Mouse (Mus musculus) embryo, embryonic 11.5 days (tissue): ENCODE data around the gene Snx9.

Experiments used
- DNase-seq: peaks from one replicate; pipeline ENCODE4 v3.0.0-alpha.2; 2012; ENCODE audit warnings: low read depth, low spot score

Snx9 gene

DNA sequence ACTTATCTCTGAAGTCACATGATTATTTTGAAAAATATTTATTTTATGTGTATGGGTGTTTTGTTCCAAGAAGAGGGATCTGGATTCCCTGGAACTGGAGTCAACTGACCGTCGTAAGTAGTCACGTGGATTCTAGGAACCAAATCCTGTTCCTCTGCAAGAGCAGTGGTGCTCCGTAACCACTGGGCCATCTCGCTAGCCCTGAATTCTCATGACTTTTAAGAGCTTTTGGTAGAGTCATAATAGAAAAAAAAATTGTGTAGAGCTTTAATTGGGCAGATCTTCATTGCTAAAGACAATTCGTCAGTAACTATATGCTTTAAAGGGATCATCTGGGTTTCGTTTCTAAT is 2.5 kb downstream of the Snx9 start:
- DNase-seq, result no peak

DNA sequence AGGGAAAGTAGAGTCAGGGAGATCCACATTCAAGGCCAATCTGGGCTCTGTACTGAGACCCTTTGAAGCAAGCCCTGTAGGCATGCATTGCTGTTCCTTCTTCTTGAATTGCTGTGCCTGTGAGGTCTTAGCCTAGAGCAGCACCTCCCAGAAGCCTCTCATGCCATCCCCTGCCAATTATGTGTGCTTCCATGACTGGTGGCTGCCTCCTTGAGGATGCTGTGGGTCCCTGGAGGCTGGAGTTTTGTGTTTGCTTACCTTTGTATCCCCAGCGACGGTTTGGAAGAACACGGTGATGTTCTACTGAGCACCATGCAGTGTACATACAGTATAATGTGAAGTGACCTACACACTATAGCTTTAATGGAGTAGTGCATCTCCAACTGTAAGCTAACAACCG is 4.2 kb downstream of the Snx9 start:
- DNase-seq, result no peak

DNA sequence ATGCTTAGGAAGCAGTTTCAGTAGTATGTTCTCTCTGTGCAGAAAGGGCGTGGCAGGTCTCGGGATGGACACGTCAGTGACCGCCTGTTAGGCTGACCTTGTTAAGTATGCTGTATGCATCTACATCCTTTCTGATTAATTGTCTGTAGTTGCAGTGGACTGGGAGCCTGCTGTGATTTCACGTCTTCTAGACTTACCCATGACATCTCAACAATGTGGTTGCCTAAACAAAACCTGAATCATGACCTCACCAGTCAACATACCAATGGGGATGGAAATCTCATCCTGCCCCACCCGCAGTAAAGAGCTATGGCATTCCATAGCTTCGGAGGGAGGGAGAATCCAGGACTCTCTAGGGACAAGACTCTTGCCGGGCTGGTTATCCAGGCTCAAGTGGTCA is 5.0 kb downstream of the Snx9 start:
- DNase-seq, result no peak

DNA sequence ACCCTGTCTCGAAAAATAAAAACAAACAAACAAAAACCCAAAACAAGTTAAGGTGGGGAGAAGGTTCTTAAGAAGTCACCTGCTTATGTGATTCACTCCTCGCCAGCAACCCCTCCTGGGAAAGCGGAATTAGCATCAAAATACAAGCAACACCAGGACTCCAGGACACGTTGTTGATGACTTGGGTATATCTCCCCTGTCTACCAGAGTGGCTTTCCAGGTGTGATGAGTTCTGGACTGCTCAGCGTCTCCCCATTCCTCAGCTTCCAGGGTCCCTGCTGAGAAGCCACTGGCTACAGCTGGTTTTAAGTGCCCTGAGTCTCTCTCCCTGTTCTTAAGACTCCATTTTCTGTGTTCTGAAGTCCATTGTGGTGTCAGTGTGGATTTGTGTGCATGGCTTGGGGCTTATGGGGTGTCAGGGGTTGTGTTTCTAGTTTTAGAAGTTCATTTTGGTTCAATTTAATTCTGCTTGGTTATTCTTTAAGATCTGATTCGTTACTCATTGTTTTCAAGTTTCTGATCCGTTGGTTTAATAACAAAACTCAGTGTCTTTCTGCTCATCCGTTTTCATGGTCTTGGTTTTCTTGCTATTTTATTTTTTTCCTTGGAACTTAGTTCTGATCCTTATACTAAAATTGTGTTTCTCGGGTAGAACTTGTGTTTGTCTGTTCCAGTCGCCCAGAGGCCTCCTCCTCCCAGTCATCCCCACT is 7.7 kb downstream of the Snx9 start:
- DNase-seq, result no peak

- peak; percentile 40 for DNase-seq
Measured at GRCm38 (mm10) chr17:5849421-5849910, 8.3 kb downstream of the Snx9 start.

DNA sequence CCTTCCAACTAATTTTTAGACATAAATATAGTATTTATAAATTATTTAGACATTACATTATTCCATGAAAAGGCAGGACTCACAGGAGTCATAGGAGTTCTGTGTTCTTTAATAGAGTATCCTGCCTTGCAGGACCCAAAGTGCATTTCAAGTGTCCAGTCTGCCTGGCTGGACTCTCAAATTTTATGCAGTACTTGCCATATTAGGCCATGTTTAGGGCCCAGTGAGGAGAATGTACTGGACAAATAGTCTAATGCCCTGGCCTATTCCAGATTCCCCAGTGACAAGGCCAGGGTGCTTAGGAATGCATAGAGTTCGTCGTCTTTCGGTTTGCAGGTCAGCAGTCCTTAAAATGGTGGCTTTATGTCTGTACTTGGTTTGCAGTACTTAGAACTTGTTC is 8.9 kb downstream of the Snx9 start:
- DNase-seq, result no peak

DNA sequence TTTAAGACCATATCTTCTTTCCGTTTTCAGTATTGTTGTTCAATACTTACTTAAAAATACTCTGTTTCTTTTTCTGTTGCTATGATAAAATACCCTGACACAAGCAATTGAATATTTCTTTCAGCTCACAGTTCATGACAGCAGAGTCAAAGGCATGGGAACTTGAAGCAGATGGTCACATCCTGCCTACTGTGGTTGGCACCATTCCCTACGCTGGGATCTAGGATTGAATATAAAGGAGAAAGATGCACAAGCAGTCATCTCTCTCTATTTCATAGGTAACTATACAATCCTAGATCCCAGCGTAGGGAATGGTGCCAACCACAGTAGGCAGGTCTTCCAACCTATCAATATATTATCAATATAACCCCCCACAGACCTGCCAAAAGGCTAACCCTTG is 9.3 kb downstream of the Snx9 start:
- no peak for DNase-seq

DNA sequence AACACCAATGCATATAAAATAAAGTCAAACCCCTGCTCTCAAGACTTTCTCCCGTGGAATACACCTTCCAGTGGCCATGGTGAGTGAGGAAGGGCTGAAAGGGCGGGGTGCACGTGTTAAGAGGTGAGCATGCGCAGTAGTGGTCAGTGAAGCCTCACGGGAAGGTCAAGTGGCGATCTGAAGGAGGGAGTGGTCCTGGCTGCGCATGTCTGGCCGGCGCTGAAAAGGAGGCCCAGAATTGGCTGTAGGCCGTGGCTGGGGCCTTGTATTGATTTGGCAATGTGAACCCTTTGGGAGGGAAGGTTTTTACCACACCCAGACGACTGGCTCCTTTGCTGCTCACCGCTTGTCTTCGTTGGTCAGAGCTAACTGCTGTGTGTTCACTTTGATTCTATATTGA is 12.8 kb downstream of the Snx9 start:
- DNase-seq, result no peak

- DNase-seq, result no peak
Measured at GRCm38 (mm10) chr17:5855560-5855959, 14.4 kb downstream of the Snx9 start.

DNA sequence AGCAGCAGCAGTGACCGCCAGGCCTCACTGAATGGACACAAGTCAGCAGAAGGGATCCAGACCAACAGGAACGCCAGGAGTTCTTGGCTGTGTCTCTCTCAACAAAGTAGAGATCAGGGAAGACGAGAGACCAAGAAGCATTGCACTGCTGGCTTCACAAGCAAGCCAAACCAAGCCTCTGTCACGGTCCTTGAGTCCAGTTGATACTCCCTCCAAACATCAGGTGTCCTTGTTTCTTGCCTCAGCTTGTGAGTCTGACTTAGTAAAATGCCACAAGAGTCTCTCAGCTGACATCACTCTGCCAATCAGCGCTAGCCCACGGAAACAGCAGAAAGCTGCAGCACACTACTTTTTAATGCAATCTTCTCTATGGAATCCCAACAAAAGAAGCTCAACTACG is 15.3 kb downstream of the Snx9 start:
- no peak for DNase-seq

DNA sequence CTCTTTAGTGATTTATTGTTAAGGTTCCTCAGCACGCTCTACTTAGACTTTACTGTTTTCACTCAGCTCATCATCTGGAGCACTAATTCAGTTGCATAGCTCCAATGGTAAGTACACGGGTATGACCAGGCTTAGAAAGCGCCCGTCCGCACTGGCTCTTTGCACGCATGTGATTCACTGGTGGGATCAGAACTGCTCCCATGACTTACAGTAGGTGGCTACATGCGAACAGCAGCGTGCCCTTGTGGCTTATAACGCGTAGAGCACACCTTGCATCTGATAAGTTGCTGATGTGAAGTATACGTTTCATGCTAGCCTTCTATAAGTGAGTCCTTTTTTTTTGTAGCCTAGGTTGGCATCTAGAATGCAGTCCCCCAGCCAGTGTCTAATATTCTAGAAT is 16.1 kb downstream of the Snx9 start:
- DNase-seq, result no peak

GRCm38 (mm10) chr17:5858209-5858608 is 17.1 kb downstream of the Snx9 start:
- DNase-seq, result no peak

DNA sequence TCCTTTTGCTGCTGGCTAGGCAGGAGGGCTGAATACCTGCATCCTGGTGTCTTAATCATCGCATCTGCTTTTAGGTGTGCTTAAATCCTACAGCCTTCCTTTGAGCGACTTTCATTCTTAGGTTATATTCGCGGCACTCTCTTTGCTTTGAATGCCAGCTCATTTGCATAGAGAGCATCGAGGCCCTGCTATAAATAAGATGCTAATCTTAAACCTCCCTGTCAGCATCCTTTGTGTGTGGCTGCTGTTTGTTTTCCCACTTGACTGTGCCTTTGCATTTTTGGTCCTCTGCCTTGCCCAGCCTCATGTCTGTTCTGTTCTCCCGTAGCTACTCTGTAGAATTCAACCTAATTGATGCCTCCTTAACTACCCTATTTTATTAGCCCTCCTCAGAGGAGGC is 21.2 kb downstream of the Snx9 start:
- no peak for DNase-seq

GRCm38 (mm10) chr17:5862869-5863268 is 21.7 kb downstream of the Snx9 start:
- no peak for DNase-seq

DNA sequence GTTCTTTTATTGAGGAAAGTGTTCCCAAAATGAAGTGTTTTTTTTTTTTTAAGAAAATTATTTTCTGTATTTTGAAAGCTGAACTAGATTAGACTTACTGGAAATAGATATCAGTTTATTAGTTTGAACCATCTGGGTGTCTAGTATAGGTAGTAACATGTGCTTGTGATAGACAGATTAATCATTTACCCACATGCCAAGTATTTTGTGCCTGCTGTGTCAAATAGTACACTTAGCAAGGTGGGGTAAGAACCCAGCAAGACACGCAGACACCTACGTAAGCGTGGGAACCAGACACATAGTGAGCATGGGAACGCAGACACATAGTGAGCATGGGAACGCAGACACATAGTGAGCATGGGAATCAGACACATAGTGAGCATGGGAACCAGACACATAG is 22.6 kb downstream of the Snx9 start:
- no peak for DNase-seq

DNA sequence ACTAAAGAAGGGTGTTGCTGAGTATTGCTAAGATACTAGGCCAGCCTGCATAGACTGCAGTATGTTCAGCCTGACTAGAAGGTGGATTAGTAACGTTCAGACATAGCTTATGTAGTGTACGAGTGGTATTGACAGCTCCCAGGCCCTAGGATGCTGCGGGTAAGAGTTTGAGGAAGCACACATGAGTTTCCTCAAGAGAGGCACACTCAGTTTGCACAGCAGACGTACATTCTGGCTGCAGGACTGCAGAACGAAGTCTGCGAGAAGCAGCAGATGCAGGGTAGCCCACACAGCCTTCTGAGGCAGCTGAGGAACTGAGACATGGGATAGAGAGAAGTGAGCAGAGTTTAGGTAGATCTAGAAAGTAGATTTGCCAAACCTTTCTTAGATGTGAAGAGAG is 26.3 kb downstream of the Snx9 start:
- DNase-seq, result no peak

DNA sequence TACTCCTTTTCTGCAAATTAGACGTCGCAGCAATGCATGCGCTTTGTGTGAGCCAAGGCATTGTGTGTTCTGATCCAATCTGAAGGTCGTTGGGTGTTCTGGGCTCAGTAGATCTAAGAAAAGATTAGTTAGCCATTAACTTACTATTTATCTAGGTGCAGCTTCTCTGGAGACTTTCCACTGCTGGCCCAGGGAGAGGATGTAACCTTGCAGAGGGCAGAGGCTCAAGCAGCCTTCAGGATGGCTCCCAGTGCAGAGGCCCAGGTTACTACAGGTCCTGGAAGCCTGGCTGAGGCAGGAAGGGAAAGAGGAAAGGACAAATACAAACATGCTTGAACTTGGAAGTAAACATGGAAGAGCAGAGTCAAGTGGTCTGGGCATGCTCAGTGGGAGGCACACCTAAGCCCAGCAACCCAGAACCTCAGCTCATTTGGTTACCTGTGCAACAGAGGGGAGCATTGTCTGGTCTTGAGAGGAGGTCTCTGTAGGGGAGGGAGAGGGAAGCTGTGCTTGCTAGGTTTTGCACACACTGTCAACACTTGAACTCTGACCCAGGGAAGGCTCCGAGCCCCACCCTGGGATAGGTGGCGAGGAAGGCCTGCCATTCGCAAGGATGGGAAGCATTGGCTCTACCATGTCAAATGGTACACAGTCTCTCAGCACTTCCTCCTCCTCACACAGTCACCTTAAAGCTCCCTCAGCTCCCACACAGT is 27.3 kb downstream of the Snx9 start:
- DNase-seq, result no peak

GRCm38 (mm10) chr17:5869461-5869860 is 28.3 kb downstream of the Snx9 start:
- DNase-seq, result no peak

DNA sequence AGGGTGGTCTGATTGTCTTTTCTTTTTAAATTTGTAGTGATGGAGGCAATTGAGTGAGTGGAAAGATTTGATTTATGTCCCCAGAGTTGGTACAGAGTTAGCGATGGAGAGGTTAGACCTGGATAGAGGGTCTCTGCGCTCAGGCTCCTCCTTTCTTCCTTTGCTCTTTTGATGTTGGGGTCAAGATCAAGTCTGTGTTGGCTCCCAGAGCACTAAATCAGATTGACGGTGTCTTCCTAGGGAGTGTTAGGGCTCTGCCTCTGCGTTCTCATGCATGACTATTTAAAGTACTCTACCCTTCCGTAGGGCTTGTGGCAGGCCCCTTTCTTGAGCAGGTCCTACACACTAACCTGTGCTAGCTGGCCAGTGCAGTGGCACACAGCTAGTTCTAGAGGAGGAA is 28.9 kb downstream of the Snx9 start:
- DNase-seq, result no peak

DNA sequence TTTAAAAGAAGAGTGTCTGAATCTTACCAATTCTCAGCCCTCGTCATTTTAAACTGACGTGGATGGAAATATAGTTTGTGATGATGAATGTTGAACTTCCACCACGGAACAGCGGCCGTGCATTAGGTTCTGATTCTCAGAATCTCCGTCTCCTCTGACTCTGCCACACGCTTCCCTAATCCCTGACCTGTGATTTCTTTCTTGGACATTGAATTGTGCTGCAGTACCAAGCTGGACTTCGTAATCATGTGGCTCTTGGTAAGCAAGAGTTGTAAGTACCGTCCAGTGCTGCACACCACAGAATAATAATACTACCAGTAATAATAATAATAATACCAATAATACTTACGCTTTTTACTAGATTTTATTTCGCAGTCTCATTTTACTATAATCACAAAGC is 29.6 kb downstream of the Snx9 start:
- no peak for DNase-seq

GRCm38 (mm10) chr17:5872506-5872905 is 31.4 kb downstream of the Snx9 start:
- no peak for DNase-seq

DNA sequence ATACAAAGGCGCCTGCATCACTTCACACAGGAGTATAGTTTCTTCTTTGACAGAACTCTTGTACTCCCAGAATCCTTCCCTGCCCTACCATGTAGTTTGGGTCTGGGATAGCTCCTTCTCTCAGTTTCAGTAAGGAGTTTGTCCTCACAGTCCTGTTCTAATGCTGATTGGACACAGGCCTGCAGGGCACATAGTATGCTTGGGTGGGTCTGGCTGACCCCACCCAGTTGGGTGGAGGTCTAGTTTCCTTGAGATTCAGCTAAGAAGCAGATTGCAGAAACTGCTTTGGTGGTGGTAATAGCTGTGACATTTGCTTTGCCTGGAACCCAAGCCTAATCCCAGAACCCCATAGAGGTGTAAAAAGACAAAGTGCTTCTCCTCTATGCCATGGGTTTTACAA is 33.4 kb downstream of the Snx9 start:
- DNase-seq, result no peak

DNA sequence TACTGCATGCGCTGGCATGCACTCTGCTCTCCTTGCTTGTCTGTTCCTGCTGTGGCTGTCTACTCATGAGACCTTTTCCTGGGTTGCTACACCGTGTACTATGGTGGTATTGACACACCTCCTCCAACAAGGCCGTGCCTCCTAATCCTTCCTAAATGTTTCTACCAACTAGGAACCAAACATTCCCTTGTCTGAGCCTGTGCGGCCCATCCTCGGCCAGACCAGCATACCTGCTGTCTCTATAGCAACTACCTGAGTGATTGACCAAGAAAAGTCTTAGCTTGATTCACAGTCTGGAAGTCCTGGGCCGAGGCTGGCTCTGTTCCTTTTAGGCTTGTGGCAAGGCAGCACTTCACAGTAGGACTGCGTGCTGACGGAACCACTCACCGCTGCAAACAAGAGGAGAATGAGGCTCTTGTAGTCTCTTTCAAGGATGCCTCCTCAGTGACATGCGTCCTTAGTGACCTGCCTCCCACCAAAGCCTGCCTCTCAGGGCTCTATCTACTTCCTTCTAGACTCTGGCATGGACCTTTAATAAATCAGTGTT is 36.6 kb downstream of the Snx9 start:
- DNase-seq, result no peak
